Mouse (Mus musculus): Measurements from ENCODE around the gene Knstrn. TPM values are rescaled to one million over a fixed set of nuclear protein-coding genes. Genes with fewer than 3 reads are reported as not detected.

The Knstrn gene
- polyA plus RNA-seq, 1 experiment = 70.1 TPM

GRCm38 (mm10) chr2:118810861-118811260, 2.9 kb upstream of the Knstrn start:
- no peak for TF ChIP-seq POLR2A (IDR thresholded peaks at IDR 0.05; ENCODE audit: borderline replicate concordance, low read depth, low read length)
- no peak for TF ChIP-seq CTCF (IDR thresholded peaks at IDR 0.05; ENCODE audit: low read depth, low read length)
- Histone ChIP-seq H3K4me3 (ENCODE audit: insufficient read depth, low read length) (no peak overlapping the region), H3K4me1 (ENCODE audit: control insufficient read depth, insufficient read depth, low read length) (peaks cover 4% of the 10 kb centered on the region)

GRCm38 (mm10) chr2:118812724-118813123, 1.1 kb upstream of the Knstrn start:
- Histone ChIP-seq H3K4me1 (ENCODE audit: control insufficient read depth, insufficient read depth, low read length) (peaks cover 4% of the 10 kb centered on the region), H3K4me3 (ENCODE audit: insufficient read depth, low read length) (no peak overlapping the region), H3K27ac (ENCODE audit: insufficient read depth, low read depth, low read length) (no peak overlapping the region)
- TF ChIP-seq CTCF (IDR thresholded peaks at IDR 0.05; ENCODE audit: low read depth, low read length) = no peak
- TF ChIP-seq POLR2A (IDR thresholded peaks at IDR 0.05; ENCODE audit: borderline replicate concordance, low read depth, low read length) = no peak

More at GRCm38 (mm10) chr2:118810861-118811260, 2.9 kb upstream of the Knstrn start:
- H3K27ac ChIP-seq (ENCODE audit: insufficient read depth, low read depth, low read length) = no peak overlapping the region

- Histone ChIP-seq H3K4me1 (ENCODE audit: control insufficient read depth, insufficient read depth, low read length) (no peaks in the 10 kb centered on the region), H3K27ac (ENCODE audit: insufficient read depth, low read depth, low read length) (no peak overlapping the region), H3K4me3 (ENCODE audit: insufficient read depth, low read length) (no peak overlapping the region)
- TF ChIP-seq CTCF (IDR thresholded peaks at IDR 0.05; ENCODE audit: low read depth, low read length) (no peak), POLR2A (IDR thresholded peaks at IDR 0.05; ENCODE audit: borderline replicate concordance, low read depth, low read length) (no peak)
Observed at GRCm38 (mm10) chr2:118822800-118823199, 9.0 kb downstream of the Knstrn start.

GRCm38 (mm10) chr2:118824396-118824795, 10.6 kb downstream of the Knstrn start:
- no peak for TF ChIP-seq POLR2A (IDR thresholded peaks at IDR 0.05; ENCODE audit: borderline replicate concordance, low read depth, low read length)
- TF ChIP-seq CTCF (IDR thresholded peaks at IDR 0.05; ENCODE audit: low read depth, low read length) = no peak
- Histone ChIP-seq H3K4me1 (ENCODE audit: control insufficient read depth, insufficient read depth, low read length) (no peaks in the 10 kb centered on the region), H3K4me3 (ENCODE audit: insufficient read depth, low read length) (no peak overlapping the region), H3K27ac (ENCODE audit: insufficient read depth, low read depth, low read length) (no peak overlapping the region)

- TF ChIP-seq POLR2A (IDR thresholded peaks at IDR 0.05; ENCODE audit: borderline replicate concordance, low read depth, low read length) (no peak), CTCF (IDR thresholded peaks at IDR 0.05; ENCODE audit: low read depth, low read length) (no peak)
- Histone ChIP-seq H3K4me3 (ENCODE audit: insufficient read depth, low read length) (no peak overlapping the region), H3K4me1 (ENCODE audit: control insufficient read depth, insufficient read depth, low read length) (no peaks in the 10 kb centered on the region), H3K27ac (ENCODE audit: insufficient read depth, low read depth, low read length) (no peak overlapping the region)
Observed at GRCm38 (mm10) chr2:118829096-118829495, 15.3 kb downstream of the Knstrn start.

- TF ChIP-seq POLR2A (IDR thresholded peaks at IDR 0.05; ENCODE audit: borderline replicate concordance, low read depth, low read length) = no peak
- TF ChIP-seq CTCF (IDR thresholded peaks at IDR 0.05; ENCODE audit: low read depth, low read length) = no peak
- Histone ChIP-seq H3K4me1 (ENCODE audit: control insufficient read depth, insufficient read depth, low read length) (no peaks in the 10 kb centered on the region), H3K27ac (ENCODE audit: insufficient read depth, low read depth, low read length) (no peak overlapping the region), H3K4me3 (ENCODE audit: insufficient read depth, low read length) (no peak overlapping the region)
Observed at GRCm38 (mm10) chr2:118834061-118834460, 20.3 kb downstream of the Knstrn start.

GRCm38 (mm10) chr2:118835115-118835514, 21.3 kb downstream of the Knstrn start:
- no peak overlapping the region for H3K4me3 ChIP-seq (ENCODE audit: insufficient read depth, low read length)

GRCm38 (mm10) chr2:118838330-118838729, 24.5 kb downstream of the Knstrn start:
- H3K4me1 ChIP-seq (ENCODE audit: control insufficient read depth, insufficient read depth, low read length) = peaks cover 10% of the 10 kb centered on the region
- no peak overlapping the region for H3K27ac ChIP-seq (ENCODE audit: insufficient read depth, low read depth, low read length)
- no peak overlapping the region for H3K4me3 ChIP-seq (ENCODE audit: insufficient read depth, low read length)
- no peak for TF ChIP-seq CTCF (IDR thresholded peaks at IDR 0.05; ENCODE audit: low read depth, low read length)
- TF ChIP-seq POLR2A (IDR thresholded peaks at IDR 0.05; ENCODE audit: borderline replicate concordance, low read depth, low read length) = no peak

More at GRCm38 (mm10) chr2:118835115-118835514, 21.3 kb downstream of the Knstrn start:
- Histone ChIP-seq H3K27ac (ENCODE audit: insufficient read depth, low read depth, low read length) (no peak overlapping the region), H3K4me1 (ENCODE audit: control insufficient read depth, insufficient read depth, low read length) (no peaks in the 10 kb centered on the region)
- TF ChIP-seq CTCF (IDR thresholded peaks at IDR 0.05; ENCODE audit: low read depth, low read length) (no peak), POLR2A (IDR thresholded peaks at IDR 0.05; ENCODE audit: borderline replicate concordance, low read depth, low read length) (no peak)

GRCm38 (mm10) chr2:118841186-118841585, 27.4 kb downstream of the Knstrn start:
- Histone ChIP-seq H3K4me1 (ENCODE audit: control insufficient read depth, insufficient read depth, low read length) (peaks cover 10% of the 10 kb centered on the region), H3K27ac (ENCODE audit: insufficient read depth, low read depth, low read length) (no peak overlapping the region), H3K4me3 (ENCODE audit: insufficient read depth, low read length) (no peak overlapping the region)
- TF ChIP-seq POLR2A (IDR thresholded peaks at IDR 0.05; ENCODE audit: borderline replicate concordance, low read depth, low read length) = no peak
- TF ChIP-seq CTCF (IDR thresholded peaks at IDR 0.05; ENCODE audit: low read depth, low read length) = no peak

- TF ChIP-seq CTCF (IDR thresholded peaks at IDR 0.05; ENCODE audit: low read depth, low read length) (no peak), POLR2A (IDR thresholded peaks at IDR 0.05; ENCODE audit: borderline replicate concordance, low read depth, low read length) (no peak)
- Histone ChIP-seq H3K4me3 (ENCODE audit: insufficient read depth, low read length) (no peak overlapping the region), H3K4me1 (ENCODE audit: control insufficient read depth, insufficient read depth, low read length) (peaks cover 12% of the 10 kb centered on the region), H3K27ac (ENCODE audit: insufficient read depth, low read depth, low read length) (no peak overlapping the region)
Observed at GRCm38 (mm10) chr2:118841774-118842173, 28.0 kb downstream of the Knstrn start.

GRCm38 (mm10) chr2:118844427-118844826, 30.6 kb downstream of the Knstrn start:
- Histone ChIP-seq H3K27ac (ENCODE audit: insufficient read depth, low read depth, low read length) (no peak overlapping the region), H3K4me1 (ENCODE audit: control insufficient read depth, insufficient read depth, low read length) (peaks cover 18% of the 10 kb centered on the region), H3K4me3 (ENCODE audit: insufficient read depth, low read length) (no peak overlapping the region)
- no peak for TF ChIP-seq POLR2A (IDR thresholded peaks at IDR 0.05; ENCODE audit: borderline replicate concordance, low read depth, low read length)
- no peak for TF ChIP-seq CTCF (IDR thresholded peaks at IDR 0.05; ENCODE audit: low read depth, low read length)
